Mouse (Mus musculus): ENCODE measurements around the gene H2-Ob.
"Not testable (repeated sequence)": the region's sequence is repeated elsewhere in the genome, so short reads cannot be mapped to it uniquely, and the experiment has no call there.

H2-Ob gene

DNA sequence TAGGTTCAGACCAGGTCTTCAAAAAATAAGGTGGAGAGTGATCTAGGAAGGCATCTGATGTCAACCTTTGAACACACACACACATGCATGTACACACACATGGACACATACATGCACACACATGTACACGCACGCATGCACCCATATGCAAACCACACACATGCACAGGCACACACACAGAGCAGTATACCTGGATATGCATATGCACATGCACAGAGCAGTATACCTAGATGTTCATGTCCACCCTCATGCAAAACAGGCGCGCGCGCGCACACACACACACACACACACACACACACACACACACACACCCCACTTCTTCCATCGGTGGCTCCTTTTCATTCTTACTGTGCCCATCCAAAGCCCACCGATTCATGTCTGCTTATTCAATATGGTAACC lies 30.8 kb upstream of the H2-Ob start:
- no peak for DNase-seq (ENCODE audit: low read depth)

- no peak for DNase-seq (ENCODE audit: low read depth)
These were observed 30.3 kb upstream of the H2-Ob start for GRCm38 (mm10) chr17:34208421-34208820.

GRCm38 (mm10) chr17:34209680-34210079 lies 29.0 kb upstream of the H2-Ob start:
- DNase-seq (ENCODE audit: low read depth), result no peak

DNA sequence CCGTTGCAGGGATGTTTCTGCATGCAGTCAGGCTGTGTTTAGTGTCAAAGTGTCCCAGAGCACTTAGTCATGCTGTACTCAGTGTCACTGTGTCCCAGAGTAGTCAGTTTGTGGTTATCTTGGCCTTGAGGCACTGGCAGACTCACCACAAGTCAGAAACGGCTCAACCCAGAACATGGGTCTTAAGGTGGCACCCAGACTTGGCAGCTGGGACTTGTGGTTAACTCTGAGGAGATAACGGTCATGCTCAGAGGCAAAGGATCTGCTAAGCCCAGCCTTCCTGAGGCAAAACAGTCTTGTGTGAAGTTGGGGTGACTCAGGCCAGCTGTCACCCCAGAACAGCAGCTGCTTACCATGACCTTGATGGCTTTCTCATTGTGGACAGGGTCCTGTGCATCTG lies 28.1 kb upstream of the H2-Ob start:
- DNase-seq (ENCODE audit: low read depth), result peak; percentile 78

- no peak for DNase-seq (ENCODE audit: low read depth)
These were observed 26.8 kb upstream of the H2-Ob start for GRCm38 (mm10) chr17:34211746-34212365.

DNA sequence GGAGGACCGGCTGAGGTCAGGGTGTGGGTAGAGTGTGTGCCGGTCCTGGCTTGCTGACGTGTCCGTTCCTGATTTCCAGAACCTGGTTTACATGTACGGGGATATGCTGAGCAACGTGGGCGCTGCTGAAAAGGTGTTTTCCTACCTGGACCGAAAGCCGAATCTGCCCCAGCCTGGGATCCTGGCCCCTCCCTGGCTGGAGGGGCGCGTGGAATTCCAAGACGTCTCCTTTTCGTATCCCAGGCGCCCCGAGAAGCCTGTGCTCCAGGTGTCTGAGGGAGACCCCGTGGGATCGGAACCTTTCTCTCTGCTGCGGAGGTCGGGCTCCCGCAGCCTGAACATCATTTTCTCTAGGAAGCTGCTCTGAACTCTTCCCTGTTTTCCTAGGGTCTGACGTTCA lies 24.8 kb upstream of the H2-Ob start:
- DNase-seq (ENCODE audit: low read depth), result no peak

DNA sequence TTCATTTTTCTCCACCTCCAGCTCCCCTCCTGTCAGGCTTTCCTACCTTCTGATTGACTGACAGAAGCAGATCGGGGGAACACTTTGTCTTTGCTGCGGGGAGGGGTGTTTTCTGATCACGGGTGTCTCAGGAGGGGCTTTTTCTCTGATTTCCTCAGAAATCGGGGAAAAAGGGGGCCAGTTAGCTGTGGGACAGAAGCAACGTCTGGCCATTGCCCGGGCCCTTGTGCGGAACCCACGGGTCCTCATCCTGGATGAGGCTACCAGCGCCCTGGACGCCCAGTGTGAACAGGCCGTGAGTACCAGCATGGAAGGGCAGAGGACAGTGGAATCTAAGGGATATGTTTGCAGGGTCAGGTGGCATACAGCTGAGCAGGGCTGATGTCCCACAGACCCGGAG lies 23.5 kb upstream of the H2-Ob start:
- DNase-seq (ENCODE audit: low read depth), result no peak

GRCm38 (mm10) chr17:34217216-34217928 lies 21.3 kb upstream of the H2-Ob start:
- DNase-seq (ENCODE audit: low read depth), result no peak

DNA sequence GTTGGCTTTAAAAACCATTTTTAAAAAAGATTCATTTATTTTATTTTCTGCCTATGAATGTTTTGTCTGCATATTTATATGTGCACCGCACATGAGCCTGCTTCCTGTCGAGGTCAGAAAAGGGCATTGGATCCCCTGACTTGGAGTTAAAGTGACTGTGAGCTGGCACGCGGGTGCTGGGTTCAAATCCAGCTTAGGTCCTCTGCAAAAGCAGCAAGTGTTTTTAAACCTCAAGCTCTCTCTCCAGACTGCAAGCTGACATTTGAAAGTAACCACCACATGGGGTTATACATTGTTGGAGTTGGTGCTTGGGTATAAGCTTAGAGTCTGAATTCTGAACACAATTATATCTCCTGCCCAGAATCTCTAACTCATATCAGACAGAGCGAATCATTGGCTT lies 20.7 kb upstream of the H2-Ob start:
- no peak for DNase-seq (ENCODE audit: low read depth)

GRCm38 (mm10) chr17:34218675-34219074 lies 20.0 kb upstream of the H2-Ob start:
- DNase-seq (ENCODE audit: low read depth), result peak; percentile 80

GRCm38 (mm10) chr17:34219096-34219495 lies 19.6 kb upstream of the H2-Ob start:
- DNase-seq (ENCODE audit: low read depth), result not testable (repeated sequence)

DNA sequence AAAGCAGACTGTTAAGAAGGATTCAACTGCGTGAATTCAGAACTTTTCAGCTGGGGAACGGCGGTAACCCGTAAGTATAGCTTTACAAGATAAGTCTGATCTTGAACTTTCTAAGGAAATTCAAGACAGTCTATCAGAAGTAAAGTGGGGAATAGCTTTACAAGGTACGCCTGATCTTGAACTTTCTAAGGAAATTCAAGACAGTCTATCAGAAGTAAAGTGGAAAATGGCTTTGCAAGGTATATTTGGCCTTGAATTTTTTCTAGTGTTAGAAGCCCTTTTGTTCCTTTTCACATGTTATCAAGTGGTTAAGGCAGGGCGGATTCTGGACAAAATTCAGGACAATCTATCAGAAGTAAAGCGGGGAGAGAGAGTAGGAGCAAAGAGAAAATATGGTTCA lies 18.9 kb upstream of the H2-Ob start:
- DNase-seq (ENCODE audit: low read depth), result not testable (repeated sequence)

DNA sequence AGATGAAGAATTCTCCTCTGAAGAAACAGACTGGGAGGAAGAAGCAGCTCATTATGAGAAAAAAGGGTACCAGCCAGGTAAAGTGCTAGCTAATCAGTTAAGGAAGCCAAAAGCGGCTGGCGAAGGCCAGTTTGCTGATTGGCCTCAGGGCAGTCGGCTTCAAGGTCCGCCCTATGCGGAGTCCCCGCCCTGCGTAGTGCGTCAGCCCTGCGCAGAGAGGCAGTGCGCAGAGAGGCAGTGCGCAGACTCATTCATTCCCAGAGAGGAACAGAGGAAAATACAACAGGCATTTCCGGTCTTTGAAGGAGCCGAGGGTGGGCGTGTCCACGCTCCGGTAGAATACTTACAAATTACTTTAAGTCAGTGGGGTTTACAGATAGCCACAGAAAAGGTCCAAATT lies 18.3 kb upstream of the H2-Ob start:
- not testable (repeated sequence) for DNase-seq (ENCODE audit: low read depth)

- DNase-seq (ENCODE audit: low read depth), result no peak
These were observed 13.9 kb upstream of the H2-Ob start for GRCm38 (mm10) chr17:34224816-34225215.

DNA sequence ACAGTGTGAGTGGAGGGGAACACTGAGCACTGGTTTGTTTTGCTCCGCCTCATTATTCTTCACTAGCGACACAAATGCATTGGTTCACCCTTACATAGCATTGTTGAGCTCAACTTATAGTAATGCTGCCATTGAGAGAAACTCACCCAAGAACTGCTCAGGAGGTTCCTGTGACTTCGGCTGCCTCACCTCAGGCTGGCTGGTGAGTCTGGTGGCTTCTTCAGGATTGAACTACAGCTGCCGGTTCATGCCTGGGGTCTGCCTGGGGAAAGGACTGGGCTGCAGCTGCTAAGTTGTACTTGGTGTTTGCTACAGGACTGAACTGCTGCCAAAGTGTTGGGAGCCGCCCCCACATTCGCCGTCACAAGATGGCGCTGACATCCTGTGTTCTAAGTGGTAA lies 13.3 kb upstream of the H2-Ob start:
- no peak for DNase-seq (ENCODE audit: low read depth)

GRCm38 (mm10) chr17:34225911-34226310 lies 12.8 kb upstream of the H2-Ob start:
- DNase-seq (ENCODE audit: low read depth), result not testable (repeated sequence)

GRCm38 (mm10) chr17:34230971-34231370 lies 7.7 kb upstream of the H2-Ob start:
- not testable (repeated sequence) for DNase-seq (ENCODE audit: low read depth)

DNA sequence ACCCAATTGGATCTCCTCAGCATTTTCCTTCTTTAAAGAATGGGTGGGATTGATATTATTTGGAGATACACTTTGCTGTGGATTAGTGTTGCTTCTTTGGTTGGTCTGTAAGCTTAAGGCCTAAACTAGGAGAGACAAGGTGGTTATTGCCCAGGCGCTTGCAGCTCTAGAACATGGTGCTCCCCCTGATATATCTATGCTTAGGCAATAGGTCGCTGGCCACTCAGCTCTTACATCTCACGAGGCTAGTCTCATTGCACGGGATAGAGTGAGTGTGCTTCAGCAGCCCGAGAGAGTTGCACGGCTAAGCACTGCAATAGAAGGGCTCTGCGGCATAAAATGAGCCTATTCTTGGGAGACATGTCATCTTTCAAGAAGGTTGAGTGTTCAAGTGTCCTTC lies 6.7 kb upstream of the H2-Ob start:
- DNase-seq (ENCODE audit: low read depth), result not testable (repeated sequence)

GRCm38 (mm10) chr17:34234926-34235325 lies 3.8 kb upstream of the H2-Ob start:
- peak; percentile 57 for DNase-seq (ENCODE audit: low read depth)

GRCm38 (mm10) chr17:34236691-34237090 lies 2.0 kb upstream of the H2-Ob start:
- no peak for DNase-seq (ENCODE audit: low read depth)

DNA sequence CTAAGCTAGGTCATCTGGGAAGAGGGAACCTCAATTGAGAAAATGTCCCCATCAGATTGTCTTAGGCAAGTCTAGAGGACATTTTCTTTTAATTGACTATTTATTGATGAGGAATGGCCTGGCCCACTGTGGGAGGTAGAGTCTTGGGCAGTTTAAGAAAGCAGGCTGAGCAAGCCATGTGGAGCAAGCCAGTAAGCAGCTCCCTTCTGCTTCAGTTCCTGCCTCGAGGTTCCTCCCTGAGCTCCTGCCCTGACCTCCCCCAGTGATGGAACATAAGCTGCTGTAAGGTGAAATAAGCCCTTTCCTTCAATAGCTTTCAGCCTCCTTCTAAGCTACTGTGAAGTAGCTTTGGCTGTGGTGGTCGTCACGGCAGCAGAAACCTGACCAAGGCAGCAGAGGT lies 962 bp upstream of the H2-Ob start:
- DNase-seq (ENCODE audit: low read depth), result no peak

GRCm38 (mm10) chr17:34239601-34240041 lies 918 bp downstream of the H2-Ob start:
- DNase-seq (ENCODE audit: low read depth), result no peak

DNA sequence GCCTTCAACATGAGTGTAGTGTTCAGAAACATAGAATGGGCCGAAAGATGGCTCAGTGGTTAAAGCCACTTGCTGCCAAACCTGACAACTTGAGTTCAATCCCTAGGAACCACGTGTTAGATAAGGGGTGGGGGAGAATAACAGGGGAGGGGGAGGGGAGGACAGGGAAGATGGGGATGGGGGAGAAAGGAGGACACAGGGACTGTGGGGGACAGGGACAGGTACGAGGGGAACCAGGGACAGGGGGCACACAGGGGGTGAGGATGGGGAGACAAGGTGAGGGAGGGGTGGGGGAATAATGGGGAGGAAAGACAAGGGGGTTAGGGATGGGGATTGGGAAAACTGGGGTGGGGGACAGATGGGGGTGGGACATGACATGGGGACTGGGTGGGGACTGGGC lies 1.7 kb downstream of the H2-Ob start:
- DNase-seq (ENCODE audit: low read depth), result no peak

- DNase-seq (ENCODE audit: low read depth), result no peak
These were observed 2.2 kb downstream of the H2-Ob start for GRCm38 (mm10) chr17:34240916-34241315.

Data from c-Kit-positive CD71-positive TER-119-negative erythroid progenitor cells, embryonic 14.5 days (primary cell).